Mouse (Mus musculus): ENCODE measurements at regions not wholly inside any gene's neighbourhood (a gene's known extent, or its start where the extent isn't known, plus 50 kb on each side); places are given as distances from the start of the nearest gene placed in this dataset.

- DNase-seq (ENCODE audit: low spot score in 2 of 2): no peak
Measured at GRCm38 (mm10) chr19:53444646-53445045, 54.3 kb upstream of the Smndc1 start.

GRCm38 (mm10) chr19:53442756-53443654 lies 52.6 kb upstream of the Smndc1 start:
- DNase-seq (ENCODE audit: low spot score in 2 of 2): no peak

GRCm38 (mm10) chr19:53442132-53442610 lies 51.8 kb upstream of the Smndc1 start:
- DNase-seq (ENCODE audit: low spot score in 2 of 2): no peak

- no peak for DNase-seq (ENCODE audit: low spot score in 2 of 2)
Measured at GRCm38 (mm10) chr19:53441449-53442131, 51.2 kb upstream of the Smndc1 start.

GRCm38 (mm10) chr19:53440327-53441055 lies 50.1 kb upstream of the Smndc1 start:
- no peak for DNase-seq (ENCODE audit: low spot score in 2 of 2)
